Mouse (Mus musculus): ENCODE measurements around the gene Unk.

DNA sequence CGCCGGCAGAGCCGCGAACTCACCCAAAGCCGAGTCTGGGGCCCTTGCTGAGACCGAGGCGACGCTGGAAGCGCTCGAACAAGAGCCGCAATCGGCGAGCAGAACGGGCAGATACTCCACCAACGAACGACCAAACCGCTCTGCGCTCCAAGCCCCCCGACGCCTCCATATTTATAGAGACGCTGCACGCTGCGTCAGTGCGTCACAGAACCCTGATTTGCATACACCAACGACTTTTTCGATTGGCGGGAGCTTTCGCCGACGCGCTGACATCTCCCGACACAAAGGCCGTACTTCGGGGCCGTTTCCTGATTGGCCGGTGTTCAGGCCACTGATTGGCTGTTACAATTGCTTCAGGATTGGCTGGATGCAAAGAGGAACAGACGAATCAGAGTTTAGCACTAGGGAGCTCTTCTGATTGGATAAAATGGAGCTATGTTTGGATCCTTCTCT lies 5.7 kb upstream of the Unk start:
- TF ChIP-seq CTCF (IDR thresholded peaks at IDR 0.05; ENCODE audit: borderline replicate concordance, control insufficient read depth, extremely low read depth, insufficient read depth, low read length, poor library complexity) = 0 out of 2 replicates have a peak, but pooled peaks have one; percentile 48
- TF ChIP-seq POLR2A (IDR thresholded peaks at IDR 0.05; ENCODE audit: control insufficient read depth, extremely low read depth, insufficient read depth, low read length, poor library complexity) = peak; percentile 100

All from thymus, adult 2 months (tissue).